Comparison of ENCODE assay signal across 9 mouse cellular contexts in genomic region chr2:19682997-19683396, GRCm38 (mm10). TPM values are rescaled to one million over a fixed set of nuclear protein-coding genes. Genes with fewer than 3 reads are reported as not detected.
DNase-seq lines count a peak whose midpoint lies in the region; ATAC-seq and TF ChIP-seq lines count a peak whose summit lies in the region.
"Had no signal": no experiment of that assay in that cellular context is flagged by ENCODE, and none has a peak within 500 bp of the region (broad histone marks: within the 10 kb centered on the region; RNA-seq: fewer than 3 reads in every experiment).

No protein-coding gene starts in this region.

- intact Hi-C loops in left cerebral cortex, postnatal 10 days (cut with DNase I) = no loop called here

- no peak overlapping the region for H3K27ac ChIP-seq in forebrain, postnatal 0 days (ENCODE audit: low read depth, low read length)
- H3K27ac ChIP-seq in forebrain, embryonic 16.5 days (ENCODE audit: low read length) = no peak overlapping the region
- H3K27ac ChIP-seq in neural tube, embryonic 15.5 days (replicated peaks) = no peak overlapping the region
- H3K27ac ChIP-seq: heart, embryonic 15.5 days had no signal

- H3K4me3 ChIP-seq in forebrain, postnatal 0 days (ENCODE audit: low read depth, low read length) = no peak overlapping the region
- H3K4me3 ChIP-seq in forebrain, embryonic 16.5 days (replicated peaks; ENCODE audit: low read length) = no peak overlapping the region
- no peak overlapping the region for H3K4me3 ChIP-seq in neural tube, embryonic 15.5 days (replicated peaks)
- H3K4me3 ChIP-seq: heart, embryonic 15.5 days had no signal

- DNase-seq in forebrain, postnatal 0 days = no peak
- DNase-seq in CD4-positive helper T cell, adult 2 months (ENCODE audit: low read depth, low spot score) = peak; percentile 53
- peak; percentile 40 for DNase-seq in c-Kit-positive CD71-positive TER-119-positive erythroid progenitor cells, embryonic 14.5 days (ENCODE audit: low spot score)
- DNase-seq in left cerebral cortex, postnatal 10 days (ENCODE audit: extremely low spot score in 1 of 2, low spot score in 2 of 2) = no peak

- no peaks in the 10 kb centered on the region; the same call in 1 of the 2 replicates for H3K4me1 ChIP-seq in forebrain, postnatal 0 days (ENCODE audit: insufficient read depth)
- 0 out of 2 replicates have a peak, but pooled peaks cover 2% of the 10 kb centered on the region for H3K4me1 ChIP-seq in forebrain, embryonic 16.5 days (replicated peaks; ENCODE audit: control insufficient read depth, insufficient read depth, low read length)
- H3K4me1 ChIP-seq in neural tube, embryonic 15.5 days = no peaks in the 10 kb centered on the region
- H3K4me1 ChIP-seq: heart, embryonic 15.5 days had no signal

- H3K27me3 ChIP-seq in forebrain, postnatal 0 days (ENCODE audit: insufficient read depth, low read length) = no peaks in the 10 kb centered on the region
- no peaks in the 10 kb centered on the region for H3K27me3 ChIP-seq in forebrain, embryonic 16.5 days (replicated peaks; ENCODE audit: control insufficient read depth, insufficient read depth, low read length)
- H3K27me3 ChIP-seq in neural tube, embryonic 15.5 days (replicated peaks) = no peaks in the 10 kb centered on the region
- H3K27me3 ChIP-seq: heart, embryonic 15.5 days had no signal

- peak; percentile 28 for TF ChIP-seq CTCF in forebrain, postnatal 0 days (IDR thresholded peaks at IDR 0.05; ENCODE audit: low read depth)

- 60% methylated on average over 3 of the region's 3 CpGs for WGBS in forebrain, postnatal 0 days
- 51% methylated on average over 3 of the region's 3 CpGs for WGBS in forebrain, embryonic 16.5 days
- WGBS in neural tube, embryonic 15.5 days = 52% methylated on average over 3 of the region's 3 CpGs

- ATAC-seq in forebrain, postnatal 0 days = no peak
- no peak for ATAC-seq in forebrain, embryonic 16.5 days
- ATAC-seq in megakaryocyte, adult 5-6 weeks (ENCODE audit: poor library complexity, severe bottlenecking) = peak; percentile 75
- ATAC-seq in neural tube, embryonic 15.5 days (ENCODE audit: low FRiP score) = no peak
- ATAC-seq in monocyte, adult 5-6 weeks (replicated peaks; ENCODE audit: insufficient number of reproducible peaks, low FRiP score, low TSS enrichment, poor library complexity, severe bottlenecking) = no peak

- H3K36me3 ChIP-seq in forebrain, postnatal 0 days (ENCODE audit: insufficient read depth) = no peaks in the 10 kb centered on the region
- no peaks in the 10 kb centered on the region for H3K36me3 ChIP-seq in forebrain, embryonic 16.5 days (ENCODE audit: control insufficient read depth, insufficient read depth)
- H3K36me3 ChIP-seq in neural tube, embryonic 15.5 days = no peaks in the 10 kb centered on the region
- H3K36me3 ChIP-seq: heart, embryonic 15.5 days had no signal

- no peak overlapping the region for H3K9ac ChIP-seq in forebrain, postnatal 0 days
- H3K9ac ChIP-seq in forebrain, embryonic 16.5 days (replicated peaks; ENCODE audit: low read depth, low read length) = no peak overlapping the region
- no peak overlapping the region for H3K9ac ChIP-seq in neural tube, embryonic 15.5 days (replicated peaks)
- H3K9ac ChIP-seq: heart, embryonic 15.5 days had no signal

- H3K9me3 ChIP-seq in forebrain, postnatal 0 days (ENCODE audit: low read length) = no peaks in the 10 kb centered on the region
- no peaks in the 10 kb centered on the region for H3K9me3 ChIP-seq in forebrain, embryonic 16.5 days (ENCODE audit: control insufficient read depth, low read length)
- no peaks in the 10 kb centered on the region for H3K9me3 ChIP-seq in neural tube, embryonic 15.5 days (replicated peaks)
- H3K9me3 ChIP-seq: heart, embryonic 15.5 days had no signal

- H3K4me2 ChIP-seq in forebrain, postnatal 0 days (ENCODE audit: low read depth) = no peak overlapping the region
- no peak overlapping the region for H3K4me2 ChIP-seq in forebrain, embryonic 16.5 days (ENCODE audit: low read length)
- H3K4me2 ChIP-seq in neural tube, embryonic 15.5 days = no peak overlapping the region
- H3K4me2 ChIP-seq: heart, embryonic 15.5 days had no signal

RNA-seq across cellular contexts. Expression of gene Otud1, which starts 25.4 kb away (rescaled TPM):
- total RNA-seq in forebrain, postnatal 0 days (2014; rRNA removed) = 7.4 and 10.3 TPM in 2 replicates
- 3.6 TPM in 2 replicates for polyA plus RNA-seq in forebrain, postnatal 0 days (2015; fragmentation: Nextera tagmentation; extraction: Ambion mirVana)
- polyA plus RNA-seq in forebrain, embryonic 16.5 days (2015; fragmentation: Nextera tagmentation; extraction: Ambion mirVana) = 1.6 and 2.1 TPM in 2 replicates
- 5.3 and 6.6 TPM in 2 replicates for total RNA-seq in megakaryocyte, adult 5-6 weeks (2015)
- 6.0 and 6.4 TPM in 2 replicates for total RNA-seq in megakaryocyte, adult 5-6 weeks (2017)
- polyA plus RNA-seq in neural tube, embryonic 15.5 days (2015; fragmentation: Nextera tagmentation; extraction: Ambion mirVana) = 1.4 TPM in 2 replicates
- 18.5 to 19.6 TPM (median 19.2 TPM) in 3 replicates for total RNA-seq in monocyte, adult 5-6 weeks (2017)
- 10 to 100 TPM; 14.2 to 15.1 TPM for total RNA-seq in left cerebral cortex, postnatal 10 days (2021)

Comparison
In these comparisons a context has a peak if more than half of its experiments do, and no peak if none do; other contexts are left out.
1. DNase-seq: peak in CD4-positive helper T cell, adult 2 months (single experiment) and c-Kit-positive CD71-positive TER-119-positive erythroid progenitor cells, embryonic 14.5 days (single experiment); none in forebrain, postnatal 0 days (single experiment) and left cerebral cortex, postnatal 10 days (0 of 2).